In the genomic region with DNA sequence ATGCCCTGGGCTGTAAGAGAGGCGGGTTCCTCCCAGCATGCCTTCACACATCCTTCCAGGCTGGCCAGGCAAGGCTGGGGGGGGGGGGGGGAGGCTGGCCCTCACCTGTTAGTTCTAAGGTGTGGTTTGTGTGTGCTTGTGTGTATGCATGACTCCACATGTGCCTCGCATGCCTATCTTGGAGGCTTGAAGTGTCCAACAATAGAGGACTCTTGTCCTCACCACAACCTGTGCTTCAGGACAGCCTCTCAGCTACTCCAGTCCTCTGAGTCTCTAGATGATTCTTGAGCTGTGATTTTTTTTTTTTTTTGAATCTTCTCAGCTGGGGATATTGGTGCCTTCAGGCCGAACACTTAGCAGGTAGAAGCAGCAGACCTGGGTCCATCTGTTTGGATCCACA, we compare ENCODE assay signal across 19 mouse cellular contexts. TPM values are rescaled to one million over a fixed set of nuclear protein-coding genes. Genes with fewer than 3 reads are reported as not detected.
DNase-seq lines count a peak whose midpoint lies in the region; ATAC-seq and TF ChIP-seq lines count a peak whose summit lies in the region.
"Had no signal": no experiment of that assay in that cellular context is flagged by ENCODE, and none has a peak within 500 bp of the region (broad histone marks: within the 10 kb centered on the region; RNA-seq: fewer than 3 reads in every experiment).

No protein-coding gene starts in this region.

- peaks cover 11% of the 10 kb centered on the region; the same call in 1 of the 2 replicates for H3K4me1 ChIP-seq in lung, postnatal 0 days (ENCODE audit: insufficient read depth, low read depth, low read length)
- H3K4me1 ChIP-seq in embryonic facial prominence, embryonic 10.5 days, result peaks cover 57% of the 10 kb centered on the region
- H3K4me1 ChIP-seq in embryonic facial prominence, embryonic 11.5 days (ENCODE audit: control insufficient read depth, insufficient read depth, low read length), result peaks cover 6% of the 10 kb centered on the region
- peaks cover 46% of the 10 kb centered on the region for H3K4me1 ChIP-seq in limb, embryonic 10.5 days

- TF ChIP-seq CTCF in lung, postnatal 0 days (IDR thresholded peaks at IDR 0.05), result no peak

- no peak overlapping the region for H3K9ac ChIP-seq in lung, postnatal 0 days (replicated peaks; ENCODE audit: low read depth)
- H3K9ac ChIP-seq in embryonic facial prominence, embryonic 11.5 days (replicated peaks; ENCODE audit: low read length), result no peak overlapping the region
- H3K9ac ChIP-seq: forebrain, embryonic 13.5 days; forebrain, embryonic 15.5 days; forebrain, postnatal 0 days had no signal

- H3K36me3 ChIP-seq in lung, postnatal 0 days (ENCODE audit: insufficient read depth, low read length), result no peaks in the 10 kb centered on the region
- no peaks in the 10 kb centered on the region for H3K36me3 ChIP-seq in embryonic facial prominence, embryonic 10.5 days (replicated peaks)
- H3K36me3 ChIP-seq in embryonic facial prominence, embryonic 11.5 days (replicated peaks; ENCODE audit: control insufficient read depth, insufficient read depth, low read depth, low read length), result no peaks in the 10 kb centered on the region
- no peaks in the 10 kb centered on the region for H3K36me3 ChIP-seq in limb, embryonic 10.5 days
- H3K36me3 ChIP-seq: forebrain, embryonic 15.5 days had no signal

- peak; percentile 74 for TF ChIP-seq EP300 in lung, postnatal 0 days (IDR thresholded peaks at IDR 0.05)

- no peaks in the 10 kb centered on the region for H3K9me3 ChIP-seq in lung, postnatal 0 days (ENCODE audit: low read length)
- H3K9me3 ChIP-seq in embryonic facial prominence, embryonic 10.5 days, result peaks cover 7% of the 10 kb centered on the region; the same call in 1 of the 2 replicates
- H3K9me3 ChIP-seq in embryonic facial prominence, embryonic 11.5 days (replicated peaks; ENCODE audit: control insufficient read depth, low read length), result 0 out of 2 replicates have a peak, but pooled peaks cover 2% of the 10 kb centered on the region
- H3K9me3 ChIP-seq in limb, embryonic 10.5 days (replicated peaks), result no peaks in the 10 kb centered on the region
- H3K9me3 ChIP-seq: forebrain, embryonic 13.5 days; forebrain, embryonic 15.5 days had no signal

- ATAC-seq in lung, postnatal 0 days, result peak; percentile 83
- ATAC-seq in embryonic facial prominence, embryonic 11.5 days (replicated peaks; ENCODE audit: insufficient number of reproducible peaks, low FRiP score, low TSS enrichment, low read depth), result no peak
- ATAC-seq: forebrain, embryonic 13.5 days; forebrain, embryonic 15.5 days; forebrain, postnatal 0 days had no signal

- no peak overlapping the region for H3K27ac ChIP-seq in lung, postnatal 0 days (ENCODE audit: low read length)
- peak overlapping the region; percentile 74; the same call in 1 of the 2 replicates for H3K27ac ChIP-seq in embryonic facial prominence, embryonic 10.5 days (replicated peaks)
- 0 out of 2 replicates have a peak overlapping the region, but pooled peaks have one; percentile 20 for H3K27ac ChIP-seq in embryonic facial prominence, embryonic 11.5 days (replicated peaks; ENCODE audit: low read depth, low read length)
- H3K27ac ChIP-seq in limb, embryonic 10.5 days, result peak overlapping the region; percentile 57; the same call in 1 of the 2 replicates
- H3K27ac ChIP-seq: forebrain, embryonic 13.5 days; forebrain, embryonic 15.5 days had no signal

- WGBS in lung, postnatal 0 days, result 59% methylated on average over 3 of the region's 3 CpGs
- 78% methylated on average over 3 of the region's 3 CpGs for WGBS in embryonic facial prominence, embryonic 10.5 days
- WGBS in embryonic facial prominence, embryonic 11.5 days, result 68% methylated on average over 3 of the region's 3 CpGs
- WGBS in limb, embryonic 10.5 days, result 87% methylated on average over 3 of the region's 3 CpGs

- peak; percentile 45 for DNase-seq in lung, postnatal 0 days (ENCODE audit: low spot score)
- no peak for DNase-seq in lung, postnatal 36 days
- DNase-seq in embryonic facial prominence, embryonic 10.5 days (ENCODE audit: low spot score), result no peak
- DNase-seq in embryonic facial prominence, embryonic 11.5 days (ENCODE audit: low spot score), result no peak
- no peak for DNase-seq in limb, embryonic 10.5 days (ENCODE audit: low spot score)
- no peak for DNase-seq in adrenal gland, postnatal 36 days
- no peak for DNase-seq in adrenal gland, postnatal 4 days (ENCODE audit: low spot score in 2 of 2)
- DNase-seq: adrenal gland, adult 2 months; adrenal gland, postnatal 10 days; adrenal gland, postnatal 25 days; cerebellum, adult 11 months; cerebellum, adult 18-20 months; cerebellum, adult 8-10 months; cerebellum, adult 9-11 months; cerebellum, postnatal 14 days; cerebellum, postnatal 36 days; forebrain, postnatal 0 days had no signal

- H3K4me2 ChIP-seq in lung, postnatal 0 days (replicated peaks; ENCODE audit: low read depth, low read length), result no peak overlapping the region
- H3K4me2 ChIP-seq in embryonic facial prominence, embryonic 11.5 days (ENCODE audit: low read depth, low read length), result no peak overlapping the region
- H3K4me2 ChIP-seq: forebrain, embryonic 13.5 days; forebrain, embryonic 15.5 days had no signal

- no peak overlapping the region for H3K4me3 ChIP-seq in lung, postnatal 0 days (ENCODE audit: low read depth, low read length)
- H3K4me3 ChIP-seq in embryonic facial prominence, embryonic 10.5 days, result no peak overlapping the region
- H3K4me3 ChIP-seq in embryonic facial prominence, embryonic 11.5 days (ENCODE audit: low read depth, low read length), result no peak overlapping the region
- no peak overlapping the region for H3K4me3 ChIP-seq in limb, embryonic 10.5 days
- H3K4me3 ChIP-seq: forebrain, embryonic 13.5 days; forebrain, embryonic 15.5 days had no signal

- no peaks in the 10 kb centered on the region for H3K27me3 ChIP-seq in lung, postnatal 0 days (replicated peaks; ENCODE audit: insufficient read depth, low read length)
- H3K27me3 ChIP-seq in embryonic facial prominence, embryonic 10.5 days (replicated peaks; ENCODE audit: low read depth, poor library complexity, severe bottlenecking), result peaks cover 29% of the 10 kb centered on the region
- H3K27me3 ChIP-seq in embryonic facial prominence, embryonic 11.5 days (ENCODE audit: control insufficient read depth, insufficient read depth, low read length), result no peaks in the 10 kb centered on the region
- H3K27me3 ChIP-seq in limb, embryonic 10.5 days (ENCODE audit: low read depth, poor library complexity, severe bottlenecking), result no peaks in the 10 kb centered on the region
- H3K27me3 ChIP-seq: forebrain, embryonic 13.5 days; forebrain, embryonic 15.5 days had no signal

RNA-seq across cellular contexts. Expression of gene Lrpap1, which starts 50.2 kb away (rescaled TPM):
- polyA plus RNA-seq in lung, postnatal 0 days (2015; fragmentation: Nextera tagmentation; extraction: Ambion mirVana), result 170 and 184 TPM in 2 replicates
- polyA plus RNA-seq in embryonic facial prominence, embryonic 10.5 days (2016; fragmentation: Nextera tagmentation; extraction: Ambion mirVana), result 72.4 and 74.2 TPM in 2 replicates
- polyA plus RNA-seq in embryonic facial prominence, embryonic 11.5 days (2014; fragmentation: Nextera tagmentation; extraction: Ambion mirVana), result 92.2 and 92.3 TPM in 2 replicates
- polyA plus RNA-seq in limb, embryonic 10.5 days (2016; fragmentation: Nextera tagmentation; extraction: Ambion mirVana), result 54.6 and 58.5 TPM in 2 replicates
- 100 to 1,000 TPM; 110 to 120 TPM for total RNA-seq in adrenal gland, postnatal 36 days (2021)
- total RNA-seq in adrenal gland, postnatal 4 days (2021), result 100 to 1,000 TPM; 109 to 129 TPM
